Mouse (Mus musculus) urinary bladder, adult 2 months (tissue): ENCODE results near the gene Agpat1. TPM values are rescaled to one million over a fixed set of nuclear protein-coding genes. Genes with fewer than 3 reads are reported as not detected.

Experiments used
- DNase-seq: peaks from one replicate; pipeline ENCODE4 v3.0.0; 2022; ENCODE audit warnings: low spot score
- polyA plus RNA-seq: library from polyadenylated mRNA; depleted of rRNA; stranded (reverse); fragments of >200 nt; gene quantifications from 2 replicates; pipeline ENCODE4 v1.2.3, GENCODE M21; 2012; rRNA removed

Gene Agpat1
- polyA plus RNA-seq, 1 experiment = 109 TPM

DNA sequence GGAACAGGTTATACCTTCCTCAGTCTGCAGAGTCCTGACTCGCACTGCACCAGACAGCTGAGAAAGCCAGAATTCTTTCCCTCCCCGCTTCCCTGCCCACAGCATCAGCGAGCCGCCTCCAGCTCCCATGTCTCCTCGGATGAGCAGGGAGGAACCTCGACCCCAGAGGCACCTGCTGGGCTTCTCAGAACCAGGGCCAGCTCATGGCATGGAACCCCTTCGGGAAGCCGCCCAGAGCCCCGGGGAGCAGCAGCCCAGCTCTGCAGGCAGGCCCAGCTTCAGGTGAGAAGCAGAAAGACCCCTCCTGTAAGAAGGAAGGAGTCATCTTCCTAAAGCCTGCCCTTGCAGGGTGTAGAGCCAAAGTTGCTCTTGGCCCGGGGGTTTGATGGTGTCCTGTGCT, 48.5 kb downstream of the Agpat1 start:
- DNase-seq = no peak

DNA sequence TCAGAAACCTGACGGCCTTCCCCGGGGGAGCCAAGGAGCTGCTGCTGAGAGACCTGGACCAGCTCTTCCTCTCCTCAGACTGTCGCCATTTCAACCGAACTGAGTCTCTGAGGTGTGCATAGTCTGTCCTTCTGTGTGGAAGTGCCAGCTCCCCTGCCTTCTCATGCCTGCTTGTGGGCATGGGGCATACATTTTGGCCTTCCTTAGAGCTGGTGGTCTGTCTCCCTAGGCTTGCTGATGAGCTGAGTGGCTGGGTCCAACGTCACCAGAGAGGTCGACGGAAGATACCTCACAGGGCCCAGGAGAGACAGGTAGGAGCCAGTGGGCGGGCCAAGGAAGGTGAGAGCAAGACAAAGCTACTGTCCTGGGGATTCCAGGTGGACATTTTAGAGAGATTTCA, 48.9 kb downstream of the Agpat1 start:
- DNase-seq = no peak

DNA sequence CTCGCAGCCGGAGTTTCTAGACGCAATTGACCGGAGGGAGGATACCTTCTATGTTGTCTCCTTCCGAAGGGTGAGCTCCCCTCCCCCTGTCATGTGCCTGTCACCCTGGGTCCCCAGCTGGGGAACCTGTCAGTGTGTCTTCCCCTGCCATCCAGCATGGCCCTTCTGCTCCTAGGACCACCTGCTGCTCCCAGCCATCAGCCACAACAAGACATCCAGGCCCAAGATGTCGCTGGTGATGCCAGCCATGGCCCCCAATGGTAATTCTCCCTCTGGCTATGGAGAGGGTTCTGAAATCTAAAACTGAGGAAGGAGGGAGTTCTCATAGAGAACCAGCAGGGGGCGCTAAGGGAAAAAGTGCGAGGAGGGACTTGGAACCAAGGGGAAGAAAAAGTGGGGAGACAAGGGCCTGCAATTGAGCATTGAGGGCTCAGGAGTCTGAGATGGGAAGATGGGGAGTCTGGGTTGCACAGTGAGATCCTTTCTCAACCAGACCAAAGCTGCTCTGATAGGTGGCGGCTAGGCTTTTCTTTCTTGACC, 49.8 kb downstream of the Agpat1 start:
- no peak for DNase-seq

DNA sequence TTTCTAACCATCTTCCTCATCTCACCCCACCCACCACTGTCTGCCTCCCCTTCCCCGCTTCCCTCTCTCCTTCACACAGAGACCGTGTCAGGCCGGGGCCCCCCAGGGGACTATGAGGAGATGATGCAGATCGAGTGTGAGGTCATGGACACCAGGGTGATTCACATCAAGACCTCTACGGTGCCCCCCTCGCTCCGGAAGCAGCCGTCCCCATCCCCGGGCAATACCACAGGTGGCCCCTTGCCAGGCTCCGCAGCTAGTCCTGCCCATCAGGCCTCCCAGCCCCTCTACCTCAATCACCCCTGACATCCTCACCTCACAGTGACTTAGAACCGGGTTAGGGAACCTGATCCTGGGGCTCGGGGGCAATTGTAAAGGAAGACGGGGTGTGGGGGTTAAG, 50.3 kb downstream of the Agpat1 start:
- DNase-seq = no peak

DNA sequence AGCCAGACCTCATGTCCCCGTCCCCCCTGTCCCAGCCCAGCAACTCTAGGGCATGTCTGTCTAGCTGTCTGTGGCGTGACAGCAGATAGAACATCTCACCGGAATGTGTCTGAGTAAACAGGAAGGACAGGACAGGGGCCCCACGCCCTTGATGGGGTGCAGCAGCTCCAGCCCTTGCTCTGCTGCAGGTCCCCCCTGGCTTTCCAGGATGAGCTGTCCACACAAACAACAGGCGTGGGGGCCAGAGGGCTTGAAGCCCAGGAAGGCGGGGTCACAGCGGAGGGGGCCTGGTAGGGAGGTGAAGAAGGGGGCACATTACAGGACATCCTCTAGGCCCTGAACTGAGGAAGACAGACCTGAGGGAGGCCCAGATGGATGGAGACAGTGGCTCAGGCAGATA, 51.1 kb downstream of the Agpat1 start:
- DNase-seq = no peak

DNA sequence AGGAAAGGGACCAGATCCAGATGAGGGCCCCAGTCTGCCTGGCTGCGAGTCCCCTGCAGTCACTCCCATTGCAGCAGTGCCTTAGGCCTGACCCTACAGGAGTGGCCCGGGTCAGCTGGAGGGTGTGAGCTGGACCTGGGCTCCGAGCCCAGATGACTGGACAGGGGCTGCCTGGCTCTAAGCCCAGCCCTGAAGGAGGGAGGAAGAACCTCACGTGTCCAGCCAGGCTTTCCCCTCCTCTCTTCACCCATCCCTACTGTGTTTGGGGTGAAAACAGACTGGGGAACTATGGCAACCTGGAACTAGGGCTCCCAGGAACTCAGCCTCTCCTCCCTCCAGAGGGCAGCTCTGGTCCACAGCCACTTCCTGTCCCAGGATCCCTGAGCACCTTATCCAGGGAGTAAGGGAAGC, 51.5 kb downstream of the Agpat1 start:
- no peak for DNase-seq

DNA sequence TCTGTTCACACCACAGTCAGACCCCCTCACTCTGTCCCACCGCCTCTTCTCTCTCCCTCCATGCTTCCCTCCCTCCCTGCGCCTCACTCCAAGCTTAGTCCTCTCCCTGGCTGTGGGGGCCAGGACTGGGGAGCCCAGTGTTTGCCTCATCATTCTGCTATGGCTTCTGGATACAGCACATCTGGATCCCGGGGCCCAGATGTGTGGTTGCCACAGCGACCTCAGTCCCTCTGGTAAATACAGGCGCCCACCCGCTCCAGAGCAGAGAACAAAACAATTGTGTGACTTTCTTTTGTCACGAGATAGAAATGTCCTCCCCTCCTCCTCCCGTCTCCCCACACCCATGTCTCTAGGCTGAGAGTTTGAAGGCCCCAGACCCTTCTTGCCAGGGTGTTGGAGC, 52.6 kb downstream of the Agpat1 start:
- no peak for DNase-seq

DNA sequence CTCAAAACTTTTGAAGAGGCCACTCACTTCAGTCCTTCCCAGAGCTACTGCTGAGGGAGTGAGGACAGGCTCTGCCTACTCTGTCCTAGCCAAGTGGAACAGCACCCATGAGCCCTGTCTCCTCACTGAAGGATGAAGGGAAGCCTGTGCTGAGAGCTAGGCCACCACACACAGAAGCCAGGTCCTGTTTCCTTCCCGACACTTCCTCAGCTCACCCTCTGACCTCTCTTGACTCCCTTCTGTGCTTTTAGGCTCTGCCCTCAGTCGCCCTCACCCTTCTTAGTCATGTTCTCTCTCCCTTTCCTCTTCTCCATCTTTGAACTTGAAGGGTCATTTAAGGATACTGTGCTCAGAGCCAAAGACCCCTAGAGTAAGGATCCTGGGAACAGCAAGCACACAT, 53.2 kb downstream of the Agpat1 start:
- DNase-seq = no peak

DNA sequence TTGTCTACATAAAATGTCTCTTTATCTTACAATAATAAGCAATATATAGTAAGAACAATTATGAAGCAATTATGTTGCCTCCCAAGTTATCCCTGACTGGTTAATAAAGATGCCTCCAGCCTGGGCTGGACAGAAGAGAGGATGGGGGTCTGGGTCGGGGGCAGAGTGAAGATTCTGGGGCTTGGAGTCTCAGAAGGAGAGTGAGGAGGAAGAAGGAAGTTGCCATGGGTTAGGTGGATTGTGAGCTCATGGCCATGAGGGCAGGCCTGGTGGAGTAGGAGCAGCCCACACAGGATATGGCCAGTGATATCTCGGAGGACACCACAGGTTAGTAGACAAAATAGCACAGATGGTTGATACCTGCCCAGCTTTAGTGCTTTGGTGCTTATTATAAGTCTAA, 54.1 kb downstream of the Agpat1 start:
- DNase-seq = no peak

DNA sequence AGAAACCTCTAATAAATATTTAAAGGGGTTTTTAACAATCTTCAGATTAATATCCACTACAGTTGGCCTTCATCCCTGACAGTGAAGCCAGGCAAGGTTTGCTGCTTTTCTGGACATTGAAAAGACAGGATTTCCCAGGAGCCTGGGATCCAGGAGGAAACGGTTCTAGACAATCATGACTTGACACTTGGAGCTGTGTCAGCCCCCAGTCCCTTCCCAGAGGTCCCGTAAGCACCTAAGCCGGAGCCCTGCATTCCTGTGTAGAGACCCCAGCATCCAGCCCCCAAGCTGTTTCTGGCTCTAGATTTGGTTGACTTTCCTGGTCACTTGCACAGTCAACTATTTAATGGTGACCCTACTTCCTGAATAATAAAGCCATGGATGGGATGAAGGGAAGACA, 54.5 kb downstream of the Agpat1 start:
- DNase-seq = no peak

DNA sequence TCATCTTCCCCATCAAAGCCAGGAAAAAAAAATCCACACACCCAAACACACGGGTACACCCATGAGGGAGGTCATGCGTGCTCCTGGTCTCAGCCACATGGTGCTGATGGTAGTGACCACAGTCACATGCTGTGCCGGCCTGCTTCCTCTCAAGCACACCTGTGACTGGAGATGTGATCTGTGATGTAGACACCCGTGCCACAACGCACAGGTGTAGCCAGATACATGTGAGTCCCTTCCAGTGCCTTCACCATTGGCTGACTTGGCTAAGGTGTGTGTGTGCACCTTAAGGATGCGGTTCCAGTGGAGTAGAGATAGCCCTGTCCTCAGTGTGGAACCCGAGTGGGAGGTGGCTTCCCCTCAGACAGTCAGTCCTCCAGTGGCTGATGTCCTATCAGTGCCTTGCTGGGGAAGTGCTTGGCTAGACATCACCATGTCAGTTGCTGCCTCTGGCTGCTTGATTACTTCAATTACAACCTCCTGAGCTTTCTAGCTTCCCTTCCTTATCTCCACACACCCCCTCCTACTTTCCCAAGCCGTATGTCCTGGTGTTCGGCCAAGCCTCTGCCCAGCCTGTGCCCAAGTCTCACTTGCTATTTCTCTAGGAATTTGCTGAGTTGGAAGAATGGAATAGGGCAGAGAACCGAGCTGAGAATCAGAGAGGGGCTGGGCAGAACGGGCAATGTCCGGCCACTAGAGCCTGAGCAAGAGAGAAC, 55.3 kb downstream of the Agpat1 start:
- no peak for DNase-seq

DNA sequence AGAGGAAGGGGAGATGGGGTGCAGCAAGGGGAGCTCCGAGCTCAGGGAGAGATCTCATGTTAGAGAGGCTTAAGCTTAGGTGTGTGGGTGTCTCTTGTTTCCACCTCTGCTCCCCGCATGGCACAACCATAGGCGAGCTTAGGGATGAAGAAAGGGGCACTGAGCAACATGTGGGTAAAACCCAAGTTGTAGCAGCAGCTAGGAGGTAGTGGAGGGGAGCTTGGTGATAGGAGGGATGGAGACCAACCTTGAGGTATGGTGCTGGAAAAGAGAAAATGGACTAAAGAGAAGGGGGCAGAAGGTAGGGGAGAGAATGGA, 55.8 kb downstream of the Agpat1 start:
- DNase-seq = no peak

DNA sequence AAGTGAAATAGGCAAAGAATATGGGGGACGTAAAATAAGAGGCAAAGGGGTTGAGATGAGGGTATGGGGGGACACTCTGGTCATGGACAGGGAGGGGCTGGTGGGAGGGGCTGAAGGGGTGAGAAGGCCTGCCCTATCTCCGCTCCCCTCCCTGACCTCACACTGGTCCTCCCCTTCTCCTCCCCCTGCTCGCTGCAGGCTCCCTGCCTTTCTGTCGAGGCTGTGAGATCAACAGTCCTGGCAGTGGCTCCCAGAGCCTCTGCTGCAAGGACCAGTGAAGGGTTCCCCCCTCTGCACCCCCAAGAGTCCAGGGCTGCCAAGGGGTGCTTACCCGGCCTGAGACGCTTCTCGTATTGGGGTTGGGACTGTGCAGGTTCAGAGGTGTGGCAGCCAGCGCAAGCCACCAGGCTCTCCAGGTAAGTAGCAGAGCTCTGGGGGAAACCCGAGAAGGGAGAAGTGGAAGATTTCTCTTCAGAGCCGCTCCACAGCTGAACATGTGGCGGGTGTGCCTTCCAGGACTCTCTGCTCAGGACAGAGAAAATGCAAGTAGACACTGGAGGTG, 56.3 kb downstream of the Agpat1 start:
- no peak for DNase-seq

DNA sequence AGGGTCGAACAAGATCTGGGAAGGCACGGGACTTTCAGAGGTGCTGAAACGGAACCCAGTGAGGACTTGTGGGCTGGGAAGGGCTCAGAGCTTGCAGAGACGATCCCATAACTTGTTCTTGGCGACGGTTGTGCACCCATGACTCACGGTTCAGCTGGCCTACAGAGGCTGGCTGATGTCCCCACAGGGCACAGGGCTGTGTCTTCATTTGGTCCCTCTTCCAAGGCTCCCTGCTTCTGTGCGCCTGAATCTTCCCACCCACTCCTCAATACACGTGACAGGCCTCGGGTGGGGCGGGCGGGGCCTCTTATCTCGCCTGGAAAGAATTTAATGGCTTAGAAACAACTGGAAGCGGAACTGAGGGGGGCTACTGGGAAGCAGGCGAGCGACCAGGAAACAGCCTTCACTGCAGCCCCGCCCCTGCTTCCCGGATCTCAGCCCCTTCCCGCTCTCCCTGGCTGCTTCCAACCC, 57.1 kb downstream of the Agpat1 start:
- DNase-seq = no peak

DNA sequence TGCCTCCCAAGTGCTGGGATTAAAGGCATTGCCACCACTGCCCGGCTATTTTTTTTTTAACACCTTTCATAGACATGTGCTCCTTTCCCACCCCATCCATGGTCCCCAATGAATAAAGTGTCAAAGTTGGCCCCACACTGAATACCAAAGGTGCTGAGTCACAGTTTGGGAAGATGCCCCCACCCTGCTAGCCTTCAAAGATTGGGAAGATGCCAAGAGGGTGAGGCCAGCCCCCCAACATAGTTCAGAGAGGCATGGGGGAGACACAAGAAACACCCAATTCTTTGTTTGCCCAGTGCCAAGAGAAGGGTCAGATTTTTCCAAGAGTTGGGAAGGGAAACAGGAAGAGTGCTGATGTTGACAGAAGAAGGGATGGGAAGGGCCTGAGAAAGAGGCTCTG, 58.4 kb downstream of the Agpat1 start:
- DNase-seq = no peak

DNA sequence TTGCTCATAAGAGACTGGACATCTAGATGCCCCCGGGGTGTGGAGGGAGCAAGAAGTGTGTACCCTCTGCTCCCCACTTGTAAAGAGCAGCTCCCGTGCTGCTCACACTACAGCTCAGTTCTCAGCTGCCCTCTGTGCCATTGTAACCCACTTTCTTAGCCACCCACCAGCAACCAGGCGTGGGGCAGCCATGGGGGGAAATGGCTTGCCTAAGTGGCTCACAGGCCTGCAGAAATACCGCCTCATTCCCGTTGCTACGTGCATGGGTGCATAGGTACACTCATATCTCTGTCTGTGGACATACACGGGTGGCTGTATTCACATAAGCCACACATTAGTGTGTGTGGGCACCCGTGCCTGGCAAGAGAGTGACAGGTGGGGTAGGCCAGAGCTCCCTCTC, 58.9 kb downstream of the Agpat1 start:
- DNase-seq = no peak

Other genes with a start within 250 kb of the Agpat1 start
- gene Btnl2, start 249.4 kb upstream of the Agpat1 start, polyA plus RNA-seq = 0.28 and 0.40 TPM in 2 replicates
- gene Btnl1, start 227.1 kb upstream of the Agpat1 start, polyA plus RNA-seq = not detected in 2 replicates
- 1.2 and 1.6 TPM in 2 replicates for gene BC051142, start 205.4 kb upstream of the Agpat1 start, polyA plus RNA-seq
- 0.04 TPM in 1 of 2 replicates, not detected in the other for gene Btnl4, start 126.9 kb upstream of the Agpat1 start, polyA plus RNA-seq
- not detected in 2 replicates for gene Btnl6, start 86.9 kb upstream of the Agpat1 start, polyA plus RNA-seq
- 3.2 and 5.5 TPM in 2 replicates for gene Notch4, start 40.0 kb upstream of the Agpat1 start, polyA plus RNA-seq
- gene Gpsm3, start 14.5 kb upstream of the Agpat1 start, polyA plus RNA-seq = 9.5 and 12.6 TPM in 2 replicates
- gene Pbx2, start 13.0 kb upstream of the Agpat1 start, polyA plus RNA-seq = 55.2 and 58.1 TPM in 2 replicates
- gene Ager, start 6.4 kb upstream of the Agpat1 start, polyA plus RNA-seq = 5.1 and 6.1 TPM in 2 replicates
- 82.7 and 91.4 TPM in 2 replicates for gene Rnf5, start 572 bp upstream of the Agpat1 start, polyA plus RNA-seq
- gene Egfl8, start 11.7 kb downstream of the Agpat1 start, polyA plus RNA-seq = 9.3 and 10.6 TPM in 2 replicates
- gene Ppt2, start 24.2 kb downstream of the Agpat1 start, polyA plus RNA-seq = 22.8 and 24.8 TPM in 2 replicates
- 8.0 and 11.1 TPM in 2 replicates for gene Prrt1, start 25.3 kb downstream of the Agpat1 start, polyA plus RNA-seq
- 4.6 and 7.2 TPM in 2 replicates for gene Fkbpl, start 40.5 kb downstream of the Agpat1 start, polyA plus RNA-seq
- 39.2 and 42.1 TPM in 2 replicates for gene Atf6b, start 42.9 kb downstream of the Agpat1 start, polyA plus RNA-seq
- 74.4 and 93.5 TPM in 2 replicates for gene Tnxb, start 66.3 kb downstream of the Agpat1 start, polyA plus RNA-seq
- gene C4b, start 139.6 kb downstream of the Agpat1 start, polyA plus RNA-seq = 55.7 and 73.2 TPM in 2 replicates
- not detected in 2 replicates for gene Cyp21a1, start 200.3 kb downstream of the Agpat1 start, polyA plus RNA-seq
- gene Stk19, start 232.7 kb downstream of the Agpat1 start, polyA plus RNA-seq = 37.0 and 47.5 TPM in 2 replicates
- 32.3 and 45.6 TPM in 2 replicates for gene Dxo, start 232.8 kb downstream of the Agpat1 start, polyA plus RNA-seq
- gene Skiv2l, start 245.9 kb downstream of the Agpat1 start, polyA plus RNA-seq = 50.3 and 58.0 TPM in 2 replicates
- 50.4 and 50.6 TPM in 2 replicates for gene Nelfe, start 246.1 kb downstream of the Agpat1 start, polyA plus RNA-seq